Mouse (Mus musculus) cerebellum, adult 2 months (tissue): ENCODE measurements around the gene Wdfy2.

Experiments
- CTCF ChIP-seq: fragments of 200-500 bp; IDR thresholded peaks from 2 replicates; pipeline ENCODE4 v1.5.1; 2011; ENCODE audit warnings: low read depth, mild to moderate bottlenecking, control low read depth, low read length, moderate library complexity, borderline replicate concordance; ENCODE audit not compliant: insufficient read depth
- POLR2A ChIP-seq: fragments of 200-500 bp; IDR thresholded peaks from 2 replicates; pipeline ENCODE4 v1.6.1; 2011; ENCODE audit warnings: low read length, control low read depth, borderline replicate concordance; ENCODE audit not compliant: insufficient read depth

GRCm38 (mm10) chr14:62852840-62853239, 15.4 kb downstream of the Wdfy2 start:
- TF ChIP-seq CTCF = no peak
- no peak for TF ChIP-seq POLR2A
